Mouse (Mus musculus) limb, embryonic 14.5 days (tissue): ENCODE data around the gene Parvg. TPM values are rescaled to one million over a fixed set of nuclear protein-coding genes. Genes with fewer than 3 reads are reported as not detected.

Source experiments
- ATAC-seq: fragments of 200-750 bp; cut with Nextera tagmentation; 2 replicates; pipeline ENCODE4 v1.8.0; 2017; ENCODE audit warnings: low read depth, moderate number of reproducible peaks, moderate TSS enrichment; ENCODE audit not compliant: low FRiP score
- DNase-seq: peaks from one replicate; pipeline ENCODE4 v3.0.0-alpha.2; 2015; ENCODE audit warnings: low spot score
- H3K27ac ChIP-seq: fragments of 300-500 bp; sonication (generic); replicated peaks from 2 replicates; pipeline ENCODE4 v1.5.1; 2014; ENCODE audit warnings: low read depth, mild to moderate bottlenecking, low read length, moderate library complexity, mixed read lengths
- H3K27me3 ChIP-seq: fragments of 300-500 bp; sonication (generic); 2 replicates; pipeline ENCODE4 v1.6.1; 2014; ENCODE audit warnings: low read length, mixed read lengths; ENCODE audit not compliant: control insufficient read depth, insufficient read depth
- H3K36me3 ChIP-seq: fragments of 300-500 bp; sonication (generic); 2 replicates; pipeline ENCODE4 v1.6.1; 2014; ENCODE audit warnings: mild to moderate bottlenecking, low read length, moderate library complexity, mixed read lengths; ENCODE audit not compliant: control insufficient read depth, insufficient read depth
- H3K4me1 ChIP-seq: fragments of 300-500 bp; sonication (generic); 2 replicates; pipeline ENCODE4 v1.6.1; 2014; ENCODE audit warnings: antibody characterized with exemption, low read length, mixed read lengths; ENCODE audit not compliant: control insufficient read depth, insufficient read depth
- H3K4me2 ChIP-seq: fragments of 300-500 bp; sonication (generic); replicated peaks from 2 replicates; pipeline ENCODE4 v1.6.1; 2014; ENCODE audit warnings: low read depth, mild to moderate bottlenecking, low read length, moderate library complexity; ENCODE audit not compliant: severe bottlenecking
- H3K4me3 ChIP-seq: fragments of 300-500 bp; sonication (generic); replicated peaks from 2 replicates; pipeline ENCODE4 v1.5.1; 2014; ENCODE audit warnings: low read length
- H3K9ac ChIP-seq: fragments of 300-500 bp; sonication (generic); 2 replicates; pipeline ENCODE4 v1.6.1; 2014; ENCODE audit warnings: mild to moderate bottlenecking, low read depth, low read length, moderate library complexity; ENCODE audit not compliant: severe bottlenecking
- H3K9me3 ChIP-seq: fragments of 300-500 bp; sonication (generic); 2 replicates; pipeline ENCODE4 v1.6.1; 2016; ENCODE audit warnings: low read length; ENCODE audit not compliant: control insufficient read depth
- POLR2A ChIP-seq: fragments of 200-500 bp; IDR thresholded peaks from 2 replicates; pipeline ENCODE4 v1.8.0; 2012; ENCODE audit warnings: inconsistent platforms, mild to moderate bottlenecking, moderate library complexity, borderline replicate concordance; ENCODE audit not compliant: insufficient read depth, insufficient read length; ENCODE audit errors: extremely low read depth
- WGBS: fragments of 180-500 bp; shearing (Covaris S2); extraction: QIAGEN DNeasy Blood & Tissue Kit; methylation state at CpG from one replicate; pipeline ENCODE4 v1.1.7; 2014; 5-methylcytosine and 5-hydroxymethylcytosine counted together
- polyA plus RNA-seq, 2 experiments: library from polyadenylated mRNA; depleted of rRNA in 1 of 2; stranded (reverse) in 1 of 2; unstranded in 1 of 2; fragments of >200 nt; fragmentation: Nextera tagmentation in 1 of 2; extraction: Ambion mirVana in 1 of 2; gene quantifications; 2 replicates each; pipeline versions ENCODE4 v1.2.1 to v1.2.3; 2012 to 2014

The Parvg gene
- polyA plus RNA-seq, 2 experiments = 2.8 to 3.9 TPM

DNA sequence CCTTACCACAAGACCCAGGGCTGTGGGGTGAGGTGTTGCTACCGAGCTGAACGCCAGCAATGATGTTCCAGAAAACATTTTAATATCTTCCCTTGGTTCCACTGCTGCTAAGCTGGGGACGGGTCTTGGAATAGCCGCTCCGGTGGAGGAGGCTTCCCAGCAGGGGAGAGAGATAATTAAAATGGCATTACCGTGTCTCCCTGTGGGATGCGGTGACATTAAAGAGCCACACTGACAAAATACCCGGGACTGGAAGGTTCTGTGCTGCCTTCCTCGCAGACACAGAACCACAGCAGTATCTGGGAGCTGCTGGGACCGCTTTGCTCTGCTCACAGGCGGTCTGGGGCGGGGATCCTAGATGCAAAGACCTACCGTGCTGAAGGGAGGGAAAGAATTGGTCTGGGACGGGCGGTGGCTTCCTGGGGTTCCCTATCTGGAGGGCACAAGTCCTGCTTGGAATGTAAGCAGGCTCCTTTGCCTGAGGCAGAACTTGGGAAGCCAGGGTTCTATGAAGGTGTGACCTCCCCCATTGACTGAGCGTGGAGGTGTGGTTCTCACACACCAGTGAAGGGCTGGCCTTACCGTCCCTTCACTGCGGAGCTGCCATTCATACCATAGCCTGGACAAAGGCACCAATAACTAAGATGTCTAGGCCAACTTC lies 9.3 kb upstream of the Parvg start:
- Histone ChIP-seq H3K36me3 (no peaks in the 10 kb centered on the region), H3K9me3 (no peaks in the 10 kb centered on the region), H3K27me3 (no peaks in the 10 kb centered on the region), H3K4me1 (peaks cover 33% of the 10 kb centered on the region), H3K4me3 (no peak overlapping the region), H3K9ac (no peak overlapping the region), H3K4me2 (no peak overlapping the region), H3K27ac (no peak overlapping the region)
- WGBS = 17% methylated on average over 18 of the region's 18 CpGs
- DNase-seq (no peak), ATAC-seq (no peak)
- no peak for TF ChIP-seq POLR2A

DNA sequence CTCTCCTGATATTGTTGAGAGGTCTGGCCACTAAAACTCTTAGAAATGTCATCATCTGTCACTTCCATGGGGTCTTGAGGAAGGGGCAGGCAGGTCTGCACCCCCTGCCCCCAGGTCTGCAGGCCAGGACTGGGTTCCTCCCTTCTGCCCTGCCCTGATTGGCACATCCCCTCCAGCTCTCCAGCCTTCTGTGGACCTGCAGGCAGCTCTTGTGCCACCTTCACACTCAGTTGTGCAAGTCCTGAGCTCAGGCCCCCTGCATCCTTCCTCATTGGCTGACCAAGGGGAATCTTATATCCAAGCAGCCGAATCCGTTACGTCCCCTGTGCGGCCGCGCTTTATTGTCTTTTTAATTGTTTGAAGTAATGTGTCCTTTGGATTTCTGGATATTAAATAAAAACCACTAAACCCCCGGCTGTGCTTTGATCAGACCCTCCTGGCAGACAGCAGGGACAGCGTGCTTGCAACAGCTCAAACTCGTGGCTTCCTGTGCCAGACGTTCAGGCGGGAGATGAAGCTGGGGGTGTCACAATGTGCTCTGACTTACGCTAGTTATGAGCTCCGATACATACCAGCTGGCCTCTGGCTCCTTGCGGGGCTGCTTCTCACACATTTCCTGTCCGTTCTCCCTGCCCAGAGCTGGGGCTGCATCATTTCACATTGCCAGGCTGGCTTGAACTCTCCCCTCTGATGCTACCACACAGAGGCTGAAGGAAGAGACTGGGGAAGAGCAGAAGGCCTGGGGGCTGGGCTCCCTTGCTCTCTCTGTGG lies 8.4 kb upstream of the Parvg start:
- ATAC-seq (no peak), DNase-seq (no peak)
- H3K9me3 ChIP-seq = no peaks in the 10 kb centered on the region
- 21% methylated on average over 15 of the region's 15 CpGs for WGBS
- no peak overlapping the region for H3K27ac ChIP-seq
- no peak overlapping the region for H3K4me3 ChIP-seq
- no peaks in the 10 kb centered on the region for H3K36me3 ChIP-seq
- H3K4me2 ChIP-seq = no peak overlapping the region
- H3K9ac ChIP-seq = no peak overlapping the region
- TF ChIP-seq POLR2A = no peak
- H3K27me3 ChIP-seq = no peaks in the 10 kb centered on the region
- peaks cover 33% of the 10 kb centered on the region for H3K4me1 ChIP-seq

DNA sequence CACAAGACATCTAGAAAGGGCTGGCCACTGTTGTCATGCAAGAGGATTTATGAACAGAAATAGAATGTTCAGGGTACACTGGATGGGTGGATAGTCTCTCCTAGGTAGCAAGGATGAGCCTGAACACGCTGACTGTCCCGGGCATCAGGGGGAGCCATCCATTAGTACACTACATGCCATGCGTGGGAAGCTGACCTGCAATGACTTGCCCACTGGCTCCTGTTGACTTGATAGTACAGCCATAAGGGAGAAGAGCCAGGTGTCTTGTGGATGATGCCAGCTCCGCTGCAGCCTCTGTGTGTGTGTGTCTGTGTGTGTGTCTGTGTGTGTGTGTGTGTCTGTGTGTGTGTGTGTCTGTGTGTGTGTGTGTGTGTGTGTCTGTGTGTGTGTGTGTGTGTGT lies 4.4 kb upstream of the Parvg start:
- H3K9ac ChIP-seq = no peak overlapping the region
- no peak overlapping the region for H3K27ac ChIP-seq
- ATAC-seq (no peak), DNase-seq (no peak)
- no peak for TF ChIP-seq POLR2A
- H3K4me2 ChIP-seq = no peak overlapping the region
- H3K27me3 ChIP-seq = no peaks in the 10 kb centered on the region
- H3K9me3 ChIP-seq = no peaks in the 10 kb centered on the region
- 86% methylated on average over 4 of the region's 4 CpGs for WGBS
- H3K36me3 ChIP-seq = no peaks in the 10 kb centered on the region
- no peak overlapping the region for H3K4me3 ChIP-seq
- H3K4me1 ChIP-seq = peaks cover 15% of the 10 kb centered on the region

DNA sequence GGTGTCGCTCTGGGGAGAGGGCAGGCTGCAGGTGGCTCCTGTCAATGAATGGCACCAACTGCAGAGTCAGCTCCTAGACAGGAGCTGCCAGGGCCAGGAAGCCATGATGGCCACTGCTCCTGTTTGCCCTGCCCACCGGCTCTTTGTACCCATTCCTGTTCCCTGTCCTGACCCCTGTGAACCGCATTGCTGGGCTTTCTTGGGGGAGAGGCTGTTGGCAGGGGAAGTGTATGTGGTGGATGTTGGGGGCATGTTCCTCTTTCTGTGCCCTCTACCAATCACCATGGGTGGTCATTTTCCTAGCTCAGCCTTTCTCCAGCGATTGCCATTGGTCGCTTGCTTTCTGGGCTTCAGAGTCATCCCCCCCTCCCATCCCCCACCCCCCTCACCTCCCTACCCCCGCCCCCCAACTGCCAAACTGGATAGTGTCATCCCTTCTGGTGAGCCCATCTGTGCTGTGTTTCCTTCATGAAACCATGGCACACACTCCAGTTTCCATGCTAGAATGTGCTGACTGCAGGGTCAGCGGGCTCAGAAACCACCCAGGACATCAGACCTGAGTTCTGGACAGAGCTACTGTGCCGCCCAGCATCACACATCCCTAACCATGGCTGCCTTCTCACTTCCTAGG lies 2.2 kb upstream of the Parvg start:
- H3K36me3 ChIP-seq = no peaks in the 10 kb centered on the region
- TF ChIP-seq POLR2A = no peak
- ATAC-seq = no peak

DNA sequence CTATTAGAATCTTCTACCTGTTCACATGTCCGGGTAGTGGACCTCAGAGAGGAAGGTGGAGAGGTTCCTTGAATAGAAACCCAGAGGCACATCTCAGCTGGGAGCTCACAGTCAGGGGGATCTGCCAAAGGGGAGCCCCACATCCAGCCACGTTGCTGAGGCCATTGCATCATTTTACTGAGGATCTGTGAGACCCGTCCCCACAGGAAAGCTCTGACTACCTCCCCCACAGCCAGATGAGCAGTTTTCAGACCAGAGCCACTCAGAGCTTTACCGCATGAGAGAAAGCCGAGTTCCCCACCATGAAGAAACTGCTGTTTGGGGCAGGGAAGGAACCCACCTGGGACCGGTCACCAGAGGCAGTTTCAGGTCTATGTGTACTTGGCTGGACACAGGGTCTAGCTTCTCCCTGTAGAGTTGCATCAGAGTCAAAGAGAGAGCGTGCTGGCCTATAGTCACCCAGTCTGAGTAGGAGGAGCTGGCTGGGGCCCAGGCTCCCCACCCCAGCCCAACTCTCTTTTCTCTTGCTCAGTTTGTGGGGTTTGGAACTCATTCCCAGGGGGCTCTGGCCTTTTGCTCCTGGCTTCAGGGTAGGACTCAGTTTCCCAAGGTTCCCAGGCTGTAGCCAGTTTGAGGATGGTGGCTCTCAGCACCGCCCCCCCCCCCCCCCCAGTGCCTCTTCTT lies 1.2 kb downstream of the Parvg start:
- TF ChIP-seq POLR2A = no peak
- ATAC-seq (no peak), DNase-seq (no peak)
- H3K9ac ChIP-seq = no peak overlapping the region
- no peaks in the 10 kb centered on the region for H3K9me3 ChIP-seq
- H3K27me3 ChIP-seq = no peaks in the 10 kb centered on the region
- WGBS = 56% methylated on average over 8 of the region's 8 CpGs
- H3K27ac ChIP-seq = no peak overlapping the region
- H3K36me3 ChIP-seq = no peaks in the 10 kb centered on the region
- no peak overlapping the region for H3K4me3 ChIP-seq
- no peak overlapping the region for H3K4me2 ChIP-seq
- peaks cover 4% of the 10 kb centered on the region; the same call in 1 of the 2 replicates for H3K4me1 ChIP-seq

More for the DNA sequence above, 2.2 kb upstream of the Parvg start:
- Histone ChIP-seq H3K27ac (no peak overlapping the region), H3K4me1 (0 out of 2 replicates have a peak, but pooled peaks cover 4% of the 10 kb centered on the region), H3K4me2 (no peak overlapping the region), H3K4me3 (no peak overlapping the region), H3K9ac (no peak overlapping the region), H3K9me3 (no peaks in the 10 kb centered on the region), H3K27me3 (no peaks in the 10 kb centered on the region)
- WGBS = 85% methylated on average over 7 of the region's 8 CpGs
- no peak for DNase-seq
